ENCODE assay signal across 8 mouse cellular contexts in the genomic region with DNA sequence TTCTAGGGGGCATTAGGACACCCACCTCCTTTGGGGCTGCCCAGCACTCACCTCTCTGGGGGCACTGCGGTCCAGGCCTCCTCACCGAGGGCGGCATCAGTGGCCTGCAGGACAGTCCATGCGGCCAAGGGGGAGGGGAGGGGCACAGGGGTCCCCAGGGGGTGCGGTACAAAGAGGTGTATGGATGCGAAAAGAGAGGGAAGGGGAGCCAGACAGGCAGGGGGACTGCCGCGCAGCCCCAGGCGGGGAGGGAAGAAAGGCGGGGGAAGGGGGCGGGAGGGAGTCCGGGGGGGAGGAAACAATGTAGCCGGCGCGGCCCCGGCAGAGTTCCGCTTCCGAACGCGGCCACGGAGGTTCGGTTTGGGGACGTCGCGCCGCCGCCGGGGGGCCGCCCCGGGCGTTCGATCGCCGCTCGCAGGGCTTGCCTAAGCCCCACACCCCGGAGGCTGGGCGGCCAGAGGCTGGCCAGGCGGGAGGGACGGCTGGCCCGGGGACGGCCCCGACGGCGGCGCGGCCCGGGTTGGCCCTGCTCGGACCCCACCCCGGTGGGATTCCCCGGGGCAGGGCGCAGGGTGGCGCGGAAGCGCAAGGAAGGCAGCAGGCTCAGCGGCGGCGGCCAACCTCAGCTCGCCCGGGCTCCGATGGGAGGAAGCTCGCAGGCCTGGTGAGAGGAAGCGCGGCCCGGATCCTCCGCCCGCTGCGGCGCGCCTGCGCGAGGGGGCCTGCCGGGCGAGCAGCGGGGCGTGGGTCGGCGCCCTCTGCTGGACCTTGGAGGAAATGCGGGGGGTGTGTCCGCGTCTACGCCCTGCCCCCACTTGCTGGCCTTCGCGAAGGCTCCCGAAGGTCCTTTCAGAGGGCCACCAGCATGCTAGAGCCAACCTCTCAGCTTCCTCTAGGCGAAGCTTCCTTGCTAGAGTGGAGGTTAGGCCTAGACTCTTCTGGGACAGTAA. TPM values are rescaled to one million over a fixed set of nuclear protein-coding genes. Genes with fewer than 3 reads are reported as not detected.
DNase-seq lines count a peak whose midpoint lies in the region; ATAC-seq and TF ChIP-seq lines count a peak whose summit lies in the region.

No protein-coding gene starts in this region.

- peaks cover 2 to 27% of the 10 kb centered on the region in 2 experiments; a peak in 2 of 4 replicates for H3K4me1 ChIP-seq in ES-E14 (ENCODE audit: control insufficient read depth in 2 of 2, insufficient read depth in 2 of 2, low read length in 2 of 2, poor library complexity in 1 of 2)
- peaks cover 46% of the 10 kb centered on the region for H3K4me1 ChIP-seq in forebrain, embryonic 15.5 days
- H3K4me1 ChIP-seq in neural tube, embryonic 14.5 days (ENCODE audit: control insufficient read depth, insufficient read depth, low read length): peaks cover 34% of the 10 kb centered on the region
- peaks cover 11% of the 10 kb centered on the region for H3K4me1 ChIP-seq in testis, adult 2 months (ENCODE audit: control insufficient read depth, insufficient read depth, low read length)

- no peaks in the 10 kb centered on the region for H3K9me3 ChIP-seq in ES-E14 (ENCODE audit: control insufficient read depth, insufficient read depth, low read depth, low read length)
- no peaks in the 10 kb centered on the region for H3K9me3 ChIP-seq in forebrain, embryonic 15.5 days
- no peaks in the 10 kb centered on the region for H3K9me3 ChIP-seq in neural tube, embryonic 14.5 days (ENCODE audit: control insufficient read depth, low read length)

- peaks cover 5% of the 10 kb centered on the region; the same call in 1 of the 2 replicates for H3K36me3 ChIP-seq in ES-E14 (ENCODE audit: control insufficient read depth, insufficient read depth, low read length, poor library complexity, severe bottlenecking)
- H3K36me3 ChIP-seq in forebrain, embryonic 15.5 days: no peaks in the 10 kb centered on the region; the same call in 1 of the 2 replicates
- no peaks in the 10 kb centered on the region for H3K36me3 ChIP-seq in neural tube, embryonic 14.5 days (ENCODE audit: control insufficient read depth, insufficient read depth, low read length)
- no peaks in the 10 kb centered on the region for H3K36me3 ChIP-seq in testis, adult 2 months (ENCODE audit: control insufficient read depth, insufficient read depth, low read length)

- peak overlapping the region; percentile 60; the same call in 1 of the 2 replicates for H3K27ac ChIP-seq in ES-E14 (ENCODE audit: insufficient read depth, low read depth, low read length, poor library complexity, severe bottlenecking)
- H3K27ac ChIP-seq in forebrain, embryonic 15.5 days (replicated peaks): peak overlapping the region; percentile 97
- H3K27ac ChIP-seq in neural tube, embryonic 14.5 days (ENCODE audit: low read depth, low read length): peak overlapping the region; percentile 94
- peak overlapping the region; percentile 96 for H3K27ac ChIP-seq in testis, adult 2 months (ENCODE audit: control insufficient read depth, insufficient read depth, low read depth, low read length)

- peak overlapping the region; percentile 99 for H3K9ac ChIP-seq in ES-E14 (ENCODE audit: insufficient read depth, low read depth, low read length, poor library complexity, severe bottlenecking)
- H3K9ac ChIP-seq in forebrain, embryonic 15.5 days (replicated peaks): peak overlapping the region; percentile 99
- H3K9ac ChIP-seq in neural tube, embryonic 14.5 days (replicated peaks; ENCODE audit: low read depth, low read length): peak overlapping the region; percentile 97

- in situ Hi-C loops in ES-E14 (cut with MboI; ENCODE audit: low sequenced_read_pairs in 2 of 2, unreplicated experiment in 2 of 2): no loop called here

- peak; percentile 91 for ATAC-seq in forebrain, embryonic 15.5 days (replicated peaks)
- peak; percentile 87 for ATAC-seq in neural tube, embryonic 14.5 days (ENCODE audit: low read depth)

- H3K4me2 ChIP-seq in forebrain, embryonic 15.5 days (replicated peaks): peak overlapping the region; percentile 77
- H3K4me2 ChIP-seq in neural tube, embryonic 14.5 days (ENCODE audit: low read depth, low read length): peak overlapping the region; percentile 98

- TF ChIP-seq CTCF in testis, adult 2 months (IDR thresholded peaks at IDR 0.05; ENCODE audit: control insufficient read depth, insufficient read depth, insufficient replicate concordance, low read depth, low read length): peak; percentile 94

- peak; percentile 67 for DNase-seq in ES-E14 (ENCODE audit: low read depth, low spot score)
- peak; percentile 89 for DNase-seq in cerebellum, adult 11-12 months
- DNase-seq in heart, postnatal 25 days (ENCODE audit: low spot score): peak; percentile 91
- DNase-seq in layer of hippocampus, adult 18-20 months (ENCODE audit: low spot score in 2 of 2): peak; percentile 86 to 94
- DNase-seq in lung, adult 18-20 months: peak; percentile 90 to 91

- H3K4me3 ChIP-seq in ES-E14 (ENCODE audit: insufficient read depth in 1 of 2, low read depth in 1 of 2, low read length in 2 of 2, poor library complexity in 1 of 2, severe bottlenecking in 1 of 2): peak overlapping the region; percentile 81 to 97
- H3K4me3 ChIP-seq in forebrain, embryonic 15.5 days: peak overlapping the region; percentile 92
- H3K4me3 ChIP-seq in neural tube, embryonic 14.5 days (ENCODE audit: low read depth, low read length): peak overlapping the region; percentile 98
- H3K4me3 ChIP-seq in testis, adult 2 months (ENCODE audit: control insufficient read depth, low read depth, low read length): peak overlapping the region; percentile 94

- intact Hi-C loops in heart, postnatal 25 days (cut with DNase I): loop anchor here (5.0 kb wide), 1 partner anchor 123 kb away; the partner anchor contains the start of gene Cox5a

- peak; percentile 61 for TF ChIP-seq POLR2A in testis, adult 2 months (IDR thresholded peaks at IDR 0.05; ENCODE audit: control insufficient read depth, low read depth, low read length)

- no peaks in the 10 kb centered on the region for H3K27me3 ChIP-seq in forebrain, embryonic 15.5 days
- no peaks in the 10 kb centered on the region; the same call in 1 of the 2 replicates for H3K27me3 ChIP-seq in neural tube, embryonic 14.5 days (ENCODE audit: control insufficient read depth, insufficient read depth, low read length)
- H3K27me3 ChIP-seq in testis, adult 2 months (ENCODE audit: control insufficient read depth, insufficient read depth, low read length): no peaks in the 10 kb centered on the region

- WGBS in forebrain, embryonic 15.5 days: under 1% methylated on average over 77 of the region's 85 CpGs
- under 1% methylated on average over 74 of the region's 85 CpGs for WGBS in neural tube, embryonic 14.5 days

TF ChIP-seq in ES-E14, 5 proteins besides CTCF, POLR2A, EP300 and RAD21:
- TF ChIP-seq MAFK (IDR thresholded peaks at IDR 0.05; ENCODE audit: insufficient read depth, low read depth, low read length) (no peak), HCFC1 (IDR thresholded peaks at IDR 0.05; ENCODE audit: borderline replicate concordance, insufficient read depth, low read length) (no peak), ZC3H11A (IDR thresholded peaks at IDR 0.05; ENCODE audit: borderline replicate concordance, low read depth, low read length) (no peak), ZNF384 (IDR thresholded peaks at IDR 0.05; ENCODE audit: low read depth, low read length) (no peak), CHD2 (IDR thresholded peaks at IDR 0.05; ENCODE audit: low read depth, low read length) (no peak)
TF ChIP-seq in ES-E14: peak in this region for 0.

RNA-seq across cellular contexts. Expression of gene Csk, which starts 8.2 kb away (rescaled TPM):
- 27.1 and 32.2 TPM in 2 replicates for total RNA-seq in ES-E14 (2012; rRNA removed)
- polyA plus RNA-seq in forebrain, embryonic 15.5 days (2015; fragmentation: Nextera tagmentation; extraction: Ambion mirVana): 37.4 and 41.7 TPM in 2 replicates
- 10 to 100 TPM; 23.5 to 27.4 TPM for total RNA-seq in heart, postnatal 25 days (2021)
- 10 to 100 TPM; 36.4 to 37.1 TPM for total RNA-seq in layer of hippocampus, adult 18-20 months (2021)
- 33.4 and 46.2 TPM in 2 replicates for polyA plus RNA-seq in neural tube, embryonic 14.5 days (2014; fragmentation: Nextera tagmentation; extraction: Ambion mirVana)
- 13.4 and 13.9 TPM in 2 replicates for polyA plus RNA-seq in testis, adult 2 months (2012; rRNA removed)

RNA-seq across cellular contexts. Expression of gene Lman1l, which starts 24.6 kb away (rescaled TPM):
- 0.22 TPM in 1 of 2 replicates, not detected in the other for total RNA-seq in ES-E14 (2012; rRNA removed)
- not detected in 2 replicates for polyA plus RNA-seq in forebrain, embryonic 15.5 days (2015; fragmentation: Nextera tagmentation; extraction: Ambion mirVana)
- not detected for total RNA-seq in heart, postnatal 25 days (2021)
- not detected for total RNA-seq in layer of hippocampus, adult 18-20 months (2021)
- polyA plus RNA-seq in neural tube, embryonic 14.5 days (2014; fragmentation: Nextera tagmentation; extraction: Ambion mirVana): not detected in 2 replicates
- polyA plus RNA-seq in testis, adult 2 months (2012; rRNA removed): 0.06 TPM in 1 of 2 replicates, not detected in the other

RNA-seq across cellular contexts. Expression of gene Cyp1a2, which starts 38.3 kb away (rescaled TPM):
- total RNA-seq in ES-E14 (2012; rRNA removed): 0.67 and 0.69 TPM in 2 replicates
- not detected in 2 replicates for polyA plus RNA-seq in forebrain, embryonic 15.5 days (2015; fragmentation: Nextera tagmentation; extraction: Ambion mirVana)
- total RNA-seq in heart, postnatal 25 days (2021): not detected
- not detected for total RNA-seq in layer of hippocampus, adult 18-20 months (2021)
- polyA plus RNA-seq in neural tube, embryonic 14.5 days (2014; fragmentation: Nextera tagmentation; extraction: Ambion mirVana): not detected in 2 replicates
- 0.16 and 0.38 TPM in 2 replicates for polyA plus RNA-seq in testis, adult 2 months (2012; rRNA removed)

RNA-seq across cellular contexts. Expression of gene Cplx3, which starts 39.1 kb away (rescaled TPM):
- not detected in 2 replicates for total RNA-seq in ES-E14 (2012; rRNA removed)
- 0.45 TPM in 1 of 2 replicates, not detected in the other for polyA plus RNA-seq in forebrain, embryonic 15.5 days (2015; fragmentation: Nextera tagmentation; extraction: Ambion mirVana)
- total RNA-seq in heart, postnatal 25 days (2021): not detected
- 1 to 10 TPM; 1.9 to 4.7 TPM for total RNA-seq in layer of hippocampus, adult 18-20 months (2021)
- polyA plus RNA-seq in neural tube, embryonic 14.5 days (2014; fragmentation: Nextera tagmentation; extraction: Ambion mirVana): 0.13 TPM in 1 of 2 replicates, not detected in the other
- 0.16 TPM in 1 of 2 replicates, not detected in the other for polyA plus RNA-seq in testis, adult 2 months (2012; rRNA removed)

RNA-seq across cellular contexts. Expression of gene Cyp1a1, which starts 42.5 kb away (rescaled TPM):
- 0.74 and 1.0 TPM in 2 replicates for total RNA-seq in ES-E14 (2012; rRNA removed)
- polyA plus RNA-seq in forebrain, embryonic 15.5 days (2015; fragmentation: Nextera tagmentation; extraction: Ambion mirVana): 0.06 and 0.20 TPM in 2 replicates
- total RNA-seq in heart, postnatal 25 days (2021): under 1 TPM in 1 of 2 experiments, not detected in 1; 0.08 TPM
- under 1 TPM; 0.12 to 0.13 TPM for total RNA-seq in layer of hippocampus, adult 18-20 months (2021)
- 0.09 and 0.13 TPM in 2 replicates for polyA plus RNA-seq in neural tube, embryonic 14.5 days (2014; fragmentation: Nextera tagmentation; extraction: Ambion mirVana)
- polyA plus RNA-seq in testis, adult 2 months (2012; rRNA removed): 0.09 and 0.11 TPM in 2 replicates

Comparison
In these comparisons a context has a peak if more than half of its experiments do, and no peak if none do; other contexts are left out.
1. Peak in every context shown above with its lines: DNase-seq, ATAC-seq, H3K4me3 ChIP-seq and H3K27ac ChIP-seq.